Mouse (Mus musculus): ENCODE data around the gene Ttc30a2. TPM values are rescaled to one million over a fixed set of nuclear protein-coding genes. Genes with fewer than 3 reads are reported as not detected.
"Not testable (repeated sequence)": the region's sequence is repeated elsewhere in the genome, so short reads cannot be mapped to it uniquely, and the experiment has no call there.

Gene Ttc30a2
- polyA plus RNA-seq, 1 experiment from 2014 or later, result not detected

DNA sequence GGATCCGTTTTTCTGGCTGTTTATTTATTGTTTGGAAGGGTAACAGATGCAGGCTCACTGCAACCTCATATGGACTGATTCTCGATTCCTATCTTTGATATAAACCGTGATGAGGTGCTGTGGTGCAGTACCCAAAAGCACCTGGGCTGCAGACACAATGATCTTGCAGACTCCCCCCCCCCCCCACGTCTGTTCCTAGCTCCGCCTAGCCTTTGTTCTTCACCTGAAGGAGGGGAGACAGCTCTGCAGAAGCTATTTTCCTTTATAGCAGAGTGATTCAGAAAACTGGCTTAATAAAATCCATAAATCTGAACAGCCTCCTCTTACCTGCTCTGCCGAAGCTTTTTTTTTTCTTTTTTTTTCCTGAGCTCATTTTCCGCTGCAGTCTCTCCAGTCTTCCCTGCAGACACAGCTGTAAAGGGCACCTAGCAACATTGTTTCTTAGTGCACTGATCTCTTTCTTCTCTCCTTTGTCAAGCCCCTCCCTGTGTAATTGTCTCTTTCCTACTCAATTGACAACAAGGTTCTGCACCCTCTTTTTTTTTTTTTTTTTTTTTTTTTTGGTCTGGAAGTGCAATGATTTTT is 10.9 kb upstream of the Ttc30a2 start:
- H3K4me3 ChIP-seq (ENCODE audit: inconsistent target), result no peak overlapping the region
- 87% methylated on average over 7 of the region's 7 CpGs for WGBS (ENCODE audit: missing documents)
- H3K79me2 ChIP-seq (ENCODE audit: inconsistent target), result no peaks in the 10 kb centered on the region

GRCm38 (mm10) chr2:75988378-75988777 is 10.4 kb upstream of the Ttc30a2 start:
- 73% methylated on average over 4 of the region's 4 CpGs for WGBS (ENCODE audit: missing documents)
- Histone ChIP-seq H3K4me3 (ENCODE audit: inconsistent target) (no peak overlapping the region), H3K79me2 (ENCODE audit: inconsistent target) (no peaks in the 10 kb centered on the region)

More for the DNA sequence above, 10.9 kb upstream of the Ttc30a2 start:
- no peaks in the 10 kb centered on the region for H3K36me3 ChIP-seq (ENCODE audit: inconsistent target)
- no peak overlapping the region for H3K27ac ChIP-seq

DNA sequence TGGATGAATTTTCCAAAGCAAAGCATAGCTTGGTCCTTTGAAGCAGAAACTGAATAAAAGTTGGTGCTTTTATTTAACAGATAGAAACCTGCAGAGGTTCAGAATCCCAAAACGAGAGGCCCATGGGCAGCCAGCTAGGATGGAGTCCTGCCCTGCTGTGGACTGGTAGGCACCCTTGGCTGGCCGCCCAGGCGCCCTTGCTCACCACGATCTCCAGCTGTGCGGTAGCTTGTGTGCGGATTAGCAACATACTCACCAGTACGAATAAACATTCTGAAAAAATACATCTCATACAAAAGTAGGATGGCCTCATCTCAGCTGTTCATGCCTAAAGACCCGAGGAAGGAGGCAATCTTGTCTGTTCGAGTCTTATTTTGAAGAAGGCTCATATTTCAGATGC is 9.8 kb upstream of the Ttc30a2 start:
- 92% methylated on average over 9 of the region's 9 CpGs for WGBS (ENCODE audit: missing documents)
- Histone ChIP-seq H3K27ac (no peak overlapping the region), H3K36me3 (ENCODE audit: inconsistent target) (no peaks in the 10 kb centered on the region), H3K4me3 (ENCODE audit: inconsistent target) (no peak overlapping the region), H3K79me2 (ENCODE audit: inconsistent target) (no peaks in the 10 kb centered on the region)

More at GRCm38 (mm10) chr2:75988378-75988777, 10.4 kb upstream of the Ttc30a2 start:
- Histone ChIP-seq H3K36me3 (ENCODE audit: inconsistent target) (no peaks in the 10 kb centered on the region), H3K27ac (no peak overlapping the region)

DNA sequence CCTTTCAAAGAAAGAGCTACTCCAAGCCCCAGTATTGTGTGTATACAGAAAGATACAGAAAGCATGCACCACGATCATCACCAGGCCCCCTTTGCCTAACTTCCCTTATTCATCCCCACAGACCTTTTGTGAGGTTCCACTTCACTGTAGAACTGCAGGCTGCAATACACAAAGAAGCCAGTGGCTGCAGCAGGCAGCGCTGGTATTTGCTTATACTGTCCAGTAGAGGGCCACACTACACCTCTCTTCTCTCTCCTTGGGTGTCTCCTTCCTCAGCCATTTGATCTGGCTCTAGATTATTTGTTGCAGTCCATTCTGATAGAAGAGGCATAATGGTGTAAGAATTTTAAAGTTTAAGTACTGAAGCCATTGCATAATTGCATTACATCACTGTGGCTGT is 7.2 kb upstream of the Ttc30a2 start:
- 0% methylated on average over 2 of the region's 2 CpGs for WGBS (ENCODE audit: missing documents)
- H3K36me3 ChIP-seq (ENCODE audit: inconsistent target), result no peaks in the 10 kb centered on the region
- no peak overlapping the region for H3K27ac ChIP-seq
- H3K4me3 ChIP-seq (ENCODE audit: inconsistent target), result no peak overlapping the region
- H3K79me2 ChIP-seq (ENCODE audit: inconsistent target), result no peaks in the 10 kb centered on the region

- 100% methylated on average over 3 of the region's 3 CpGs for WGBS (ENCODE audit: missing documents)
- no peaks in the 10 kb centered on the region for H3K36me3 ChIP-seq (ENCODE audit: inconsistent target)
- H3K4me3 ChIP-seq (ENCODE audit: inconsistent target), result no peak overlapping the region
- no peak overlapping the region for H3K27ac ChIP-seq
- H3K79me2 ChIP-seq (ENCODE audit: inconsistent target), result no peaks in the 10 kb centered on the region
Measured at GRCm38 (mm10) chr2:75983847-75984246, 5.9 kb upstream of the Ttc30a2 start.

GRCm38 (mm10) chr2:75983091-75983490 is 5.1 kb upstream of the Ttc30a2 start:
- Histone ChIP-seq H3K27ac (no peak overlapping the region), H3K36me3 (ENCODE audit: inconsistent target) (no peaks in the 10 kb centered on the region), H3K79me2 (ENCODE audit: inconsistent target) (no peaks in the 10 kb centered on the region), H3K4me3 (ENCODE audit: inconsistent target) (no peak overlapping the region)
- WGBS (ENCODE audit: missing documents), result 98% methylated on average over 3 of the region's 3 CpGs

DNA sequence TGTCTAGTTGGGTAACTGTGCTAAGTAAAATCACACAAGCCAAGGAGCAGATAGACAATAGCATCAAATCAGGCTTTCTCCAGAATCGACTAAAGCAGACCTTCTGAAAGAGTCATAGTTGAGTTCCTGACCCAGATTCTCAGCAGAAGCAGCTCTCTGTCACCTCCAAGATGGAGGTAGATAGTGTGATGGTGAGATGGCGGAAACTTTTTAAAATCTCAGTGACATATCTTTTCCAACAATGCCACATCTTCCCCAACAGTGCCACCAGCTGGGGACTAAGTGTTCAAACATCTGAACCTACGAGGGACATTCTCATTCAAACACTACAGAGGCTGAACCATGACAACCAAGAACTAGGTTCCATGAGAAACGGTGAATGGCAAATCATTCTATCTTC is 4.7 kb upstream of the Ttc30a2 start:
- Histone ChIP-seq H3K4me3 (ENCODE audit: inconsistent target) (no peak overlapping the region), H3K36me3 (ENCODE audit: inconsistent target) (no peaks in the 10 kb centered on the region), H3K79me2 (ENCODE audit: inconsistent target) (no peaks in the 10 kb centered on the region), H3K27ac (no peak overlapping the region)
- 94% methylated on average over 4 of the region's 4 CpGs for WGBS (ENCODE audit: missing documents)

DNA sequence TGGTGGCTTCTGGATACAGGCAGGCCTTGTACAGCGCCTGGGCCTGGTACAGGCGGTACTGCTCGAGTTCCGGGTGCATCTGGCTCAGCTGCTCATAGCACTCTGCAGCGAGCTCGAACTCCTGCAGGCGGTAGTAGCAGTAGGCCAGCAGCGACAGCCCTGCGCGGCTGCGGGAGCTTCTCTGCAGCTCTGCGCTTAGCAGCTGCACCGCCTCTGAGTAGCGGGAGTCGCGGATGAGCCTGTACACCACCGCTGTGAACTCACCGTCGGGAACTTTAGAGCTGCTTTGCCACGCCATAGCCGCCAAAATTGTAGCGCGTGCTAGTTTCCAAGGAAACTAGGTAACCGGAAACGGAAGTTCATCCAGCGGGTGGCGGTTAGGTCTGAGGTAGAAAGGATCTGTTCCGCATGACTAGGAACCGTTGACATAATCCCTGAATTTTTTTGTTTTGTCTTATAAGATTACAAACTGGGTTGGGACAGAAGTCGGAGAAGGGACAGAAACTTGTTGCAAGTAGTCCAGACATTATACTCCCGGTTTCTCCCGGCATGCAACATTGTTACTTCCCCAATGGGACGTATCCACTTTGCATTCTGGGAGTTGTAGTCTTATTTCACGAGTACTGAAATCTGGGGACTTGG is 3.6 kb upstream of the Ttc30a2 start, which contains the start of gene Ttc30a1:
TSS of gene Ttc30a1 (minus strand) at position 528 of the 642 bp plus-strand sequence.
- not testable (repeated sequence) for H3K36me3 ChIP-seq (ENCODE audit: inconsistent target); H3K79me2 ChIP-seq (ENCODE audit: inconsistent target)
- 4% methylated on average over 23 of the region's 34 CpGs for WGBS (ENCODE audit: missing documents)
- H3K27ac ChIP-seq, result peak within 1 kb of the TSS; percentile 75
- H3K4me3 ChIP-seq (ENCODE audit: inconsistent target), result peak within 1 kb of the TSS; percentile 45

GRCm38 (mm10) chr2:75980933-75981439 is 3.0 kb upstream of the Ttc30a2 start:
- WGBS (ENCODE audit: missing documents), result 100% methylated on average over 4 of the region's 13 CpGs
- not testable (repeated sequence) for H3K27ac ChIP-seq; H3K79me2 ChIP-seq (ENCODE audit: inconsistent target); H3K4me3 ChIP-seq (ENCODE audit: inconsistent target); H3K36me3 ChIP-seq (ENCODE audit: inconsistent target)

DNA sequence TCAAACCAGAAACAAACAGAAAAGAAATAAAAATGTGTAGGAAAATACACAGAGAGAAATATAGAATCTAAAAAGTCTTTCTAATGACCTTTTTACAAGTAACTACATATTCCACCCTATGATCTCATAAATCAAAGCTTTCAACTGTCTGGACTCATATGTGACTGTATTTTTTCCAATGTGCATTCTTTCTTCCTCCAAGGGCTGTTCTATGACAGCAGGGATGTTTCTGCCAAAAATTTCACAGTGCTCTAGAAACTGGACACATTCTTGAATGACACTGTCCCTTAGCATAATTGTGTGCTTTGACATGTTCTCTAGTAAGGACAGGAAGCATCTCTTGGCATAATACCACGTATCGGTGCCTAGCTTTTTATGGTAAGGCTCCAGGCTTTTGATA is 1.9 kb downstream of the Ttc30a2 start:
- H3K79me2 ChIP-seq (ENCODE audit: inconsistent target); H3K4me3 ChIP-seq (ENCODE audit: inconsistent target); H3K27ac ChIP-seq; H3K36me3 ChIP-seq (ENCODE audit: inconsistent target): not testable (repeated sequence)
- WGBS (ENCODE audit: missing documents), result 86% methylated on average over 2 of the region's 2 CpGs

GRCm38 (mm10) chr2:75974131-75974530 is 3.8 kb downstream of the Ttc30a2 start:
- Histone ChIP-seq H3K27ac (no peak overlapping the region), H3K4me3 (ENCODE audit: inconsistent target) (no peak overlapping the region), H3K79me2 (ENCODE audit: inconsistent target) (no peaks in the 10 kb centered on the region), H3K36me3 (ENCODE audit: inconsistent target) (no peaks in the 10 kb centered on the region)
- 90% methylated on average over 9 of the region's 9 CpGs for WGBS (ENCODE audit: missing documents)

DNA sequence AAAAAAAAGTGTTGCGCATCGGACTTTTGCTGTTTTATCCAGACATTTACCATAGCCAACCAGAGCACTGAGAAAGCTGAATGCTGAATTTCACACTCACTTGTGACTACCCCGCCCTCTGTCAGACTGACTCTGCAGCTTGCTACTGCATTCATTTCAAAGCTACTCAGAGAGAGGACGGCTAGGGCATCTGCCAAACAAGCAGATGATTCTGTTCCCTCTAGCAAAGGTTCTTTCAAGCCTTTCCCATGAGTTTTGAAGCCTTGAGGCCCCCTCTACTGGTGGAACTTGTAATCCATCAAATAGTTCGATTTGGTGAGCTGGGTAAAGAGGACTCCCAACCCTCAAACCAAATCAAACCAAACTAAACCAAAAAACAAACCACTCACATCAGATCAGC is 13.0 kb downstream of the Ttc30a2 start:
- Histone ChIP-seq H3K4me3 (ENCODE audit: inconsistent target) (peak overlapping the region; percentile 19; the same call in 1 of the 2 replicates), H3K27ac (no peak overlapping the region)
- 13% methylated on average over 5 of the region's 5 CpGs for WGBS (ENCODE audit: missing documents)

DNA sequence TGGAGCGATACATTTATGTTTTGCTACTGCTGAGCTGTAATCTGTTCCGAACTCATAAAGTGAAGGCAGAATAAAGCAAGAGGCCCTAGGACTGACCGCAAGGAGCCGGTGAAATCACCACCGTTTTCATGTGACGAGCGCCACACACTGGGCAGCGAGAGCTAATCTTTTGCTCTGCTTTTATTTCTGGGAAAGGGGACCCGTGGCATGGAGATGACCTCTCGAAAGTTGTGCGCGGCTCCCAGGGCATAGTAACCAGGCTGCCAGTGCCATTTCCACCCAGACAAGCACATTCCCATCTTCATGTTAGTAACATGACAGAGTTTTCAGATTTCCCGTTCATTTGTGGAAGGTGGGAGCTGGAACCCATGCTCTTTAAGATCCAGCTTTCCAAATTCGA is 13.5 kb downstream of the Ttc30a2 start:
- H3K4me3 ChIP-seq (ENCODE audit: inconsistent target), result peak overlapping the region; percentile 19; the same call in 1 of the 2 replicates
- H3K36me3 ChIP-seq (ENCODE audit: inconsistent target), result no peaks in the 10 kb centered on the region
- WGBS (ENCODE audit: missing documents), result 5% methylated on average over 14 of the region's 14 CpGs
- peak overlapping the region; percentile 16; the same call in 1 of the 2 replicates for H3K27ac ChIP-seq
- H3K79me2 ChIP-seq (ENCODE audit: inconsistent target), result no peaks in the 10 kb centered on the region

More for the DNA sequence above, 13.0 kb downstream of the Ttc30a2 start:
- Histone ChIP-seq H3K79me2 (ENCODE audit: inconsistent target) (no peaks in the 10 kb centered on the region), H3K36me3 (ENCODE audit: inconsistent target) (no peaks in the 10 kb centered on the region)

DNA sequence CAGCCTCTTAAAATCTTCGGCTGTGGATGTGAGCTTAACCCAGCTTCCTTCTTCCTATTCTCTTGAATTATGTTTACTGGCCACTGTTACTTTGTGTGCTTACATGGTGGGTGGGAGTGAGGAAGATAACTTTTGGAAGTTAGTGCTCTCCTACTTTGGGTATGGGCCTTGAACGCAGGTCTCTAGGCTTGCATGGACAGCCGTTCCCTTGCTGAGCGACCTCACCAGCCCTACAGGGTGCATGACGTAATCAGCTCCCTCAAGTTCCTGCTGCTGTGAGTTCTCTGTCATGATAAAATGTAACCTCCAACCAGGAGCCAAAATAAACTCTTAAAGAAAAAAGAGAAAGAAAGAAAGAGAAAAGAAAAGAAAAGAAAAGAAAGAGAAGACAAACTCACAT is 13.9 kb downstream of the Ttc30a2 start:
- no peaks in the 10 kb centered on the region for H3K36me3 ChIP-seq (ENCODE audit: inconsistent target)
- H3K79me2 ChIP-seq (ENCODE audit: inconsistent target), result no peaks in the 10 kb centered on the region
- peak overlapping the region; percentile 19; the same call in 1 of the 2 replicates for H3K4me3 ChIP-seq (ENCODE audit: inconsistent target)
- 52% methylated on average over 5 of the region's 5 CpGs for WGBS (ENCODE audit: missing documents)
- H3K27ac ChIP-seq, result 0 out of 2 replicates have a peak overlapping the region, but pooled peaks have one; percentile 16

- WGBS (ENCODE audit: missing documents), result 92% methylated on average over 9 of the region's 10 CpGs
- H3K36me3 ChIP-seq (ENCODE audit: inconsistent target), result no peaks in the 10 kb centered on the region
- no peak overlapping the region for H3K4me3 ChIP-seq (ENCODE audit: inconsistent target)
- H3K79me2 ChIP-seq (ENCODE audit: inconsistent target), result no peaks in the 10 kb centered on the region
- no peak overlapping the region for H3K27ac ChIP-seq
Measured at GRCm38 (mm10) chr2:75963211-75963840, 14.6 kb downstream of the Ttc30a2 start.

Measured in macrophage (primary cell).